Mouse (Mus musculus): ENCODE measurements around the gene Cbx3. TPM values are rescaled to one million over a fixed set of nuclear protein-coding genes. Genes with fewer than 3 reads are reported as not detected.

Cbx3 gene
- total and polyA plus RNA-seq, 3 experiments, result 145 to 300 (median 258) TPM

- Histone ChIP-seq H3K36me3 (replicated peaks in 1 of 2; ENCODE audit: control insufficient read depth in 1 of 2, insufficient read depth in 1 of 2, low read length in 1 of 2) (no peaks in the 10 kb centered on the region), H3K4me1 (ENCODE audit: control insufficient read depth in 1 of 2, insufficient read depth in 2 of 2) (peaks cover 0 to 3% of the 10 kb centered on the region in 2 experiments; a peak in 2 of 4 replicates), H3K4me3 (replicated peaks in 1 of 3; ENCODE audit: low read depth in 2 of 3, low read length in 2 of 3, poor library complexity in 1 of 3) (no peak overlapping the region), H3K9ac (ENCODE audit: insufficient read depth, low read depth) (no peak overlapping the region), H3K27ac (ENCODE audit: insufficient read depth, low read depth) (no peak overlapping the region), H3K27me3 (replicated peaks) (no peaks in the 10 kb centered on the region), H3K4me2 (ENCODE audit: insufficient read depth, low read depth, poor library complexity, severe bottlenecking) (no peak overlapping the region), H3K79me2 (replicated peaks; ENCODE audit: control insufficient read depth, extremely low read depth, insufficient read depth, poor library complexity, severe bottlenecking) (no peaks in the 10 kb centered on the region), H3K9me3 (replicated peaks; ENCODE audit: low read length) (peaks cover 14% of the 10 kb centered on the region)
- TF ChIP-seq TBP (conservative IDR thresholded peaks at IDR 0.05; ENCODE audit: low read depth, low read length) (no peak), ZKSCAN1 (IDR thresholded peaks at IDR 0.05; ENCODE audit: borderline replicate concordance, low read depth, low read length) (no peak), BHLHE40 (IDR thresholded peaks at IDR 0.05; ENCODE audit: low read depth, low read length) (no peak), ELF1 (IDR thresholded peaks at IDR 0.05; ENCODE audit: low read depth, low read length) (no peak), IRF4 (IDR thresholded peaks at IDR 0.05; ENCODE audit: low read depth, low read length) (no peak), TCF12 (IDR thresholded peaks at IDR 0.05; ENCODE audit: low read depth, low read length) (no peak), PAX5 (IDR thresholded peaks at IDR 0.05; ENCODE audit: low read length) (no peak)
- DNase-seq (ENCODE audit: extremely low read depth), result no peak
- in situ Hi-C loops (cut with MboI; ENCODE audit: low pct_ligation_motif_present, low pct_unique_long_range_greater_than_20kb, low sequenced_read_pairs) (no loop called here), dilution Hi-C loops (cut with MboI; ENCODE audit: extremely low pct_ligation_motif_present, extremely low pct_unique_long_range_greater_than_20kb, low sequenced_read_pairs) (no loop called here)
Observed at GRCm38 (mm10) chr6:51513745-51514144, 43.6 kb downstream of the Cbx3 start.

GRCm38 (mm10) chr6:51514860-51515259, 44.7 kb downstream of the Cbx3 start:
- DNase-seq (ENCODE audit: extremely low read depth), result no peak
- no peak for TF ChIP-seq E2F4 (IDR thresholded peaks at IDR 0.05; ENCODE audit: insufficient replicate concordance, low read depth, low read length)
- TF ChIP-seq MAZ (IDR thresholded peaks at IDR 0.05; ENCODE audit: low read depth, low read length), result no peak
- no peak for TF ChIP-seq IRF4 (IDR thresholded peaks at IDR 0.05; ENCODE audit: low read depth, low read length)
- no peak for TF ChIP-seq ZNF384 (IDR thresholded peaks at IDR 0.05; ENCODE audit: low read depth, low read length)
- no peak for TF ChIP-seq HCFC1 (IDR thresholded peaks at IDR 0.05; ENCODE audit: low read depth, low read length)
- no peak for TF ChIP-seq SMC3 (IDR thresholded peaks at IDR 0.05; ENCODE audit: low read depth, low read length)
- TF ChIP-seq BHLHE40 (IDR thresholded peaks at IDR 0.05; ENCODE audit: low read depth, low read length), result no peak
- no peak for TF ChIP-seq JUN (IDR thresholded peaks at IDR 0.05; ENCODE audit: insufficient read depth, low read depth, low read length)
- no peak for TF ChIP-seq USF1 (IDR thresholded peaks at IDR 0.05; ENCODE audit: low read depth, low read length)
- TF ChIP-seq MYC (IDR thresholded peaks at IDR 0.05; ENCODE audit: low read depth, low read length), result no peak
- TF ChIP-seq RCOR1 (conservative IDR thresholded peaks at IDR 0.05; ENCODE audit: low read depth, low read length), result no peak
- no peak for TF ChIP-seq MAX (IDR thresholded peaks at IDR 0.05; ENCODE audit: low read length)
- TF ChIP-seq ELF1 (IDR thresholded peaks at IDR 0.05; ENCODE audit: low read depth, low read length), result no peak
- no peak for TF ChIP-seq CHD2 (IDR thresholded peaks at IDR 0.05; ENCODE audit: low read length)
- TF ChIP-seq UBTF (IDR thresholded peaks at IDR 0.05; ENCODE audit: low read depth, low read length), result no peak
- no peak for TF ChIP-seq NELFE (IDR thresholded peaks at IDR 0.05; ENCODE audit: low read depth, low read length)
- no peak for TF ChIP-seq JUND (conservative IDR thresholded peaks at IDR 0.05; ENCODE audit: low read depth, low read length)
- no peak for TF ChIP-seq NRF1 (IDR thresholded peaks at IDR 0.05; ENCODE audit: low read depth, low read length)
- no peak for TF ChIP-seq POLR2A (IDR thresholded peaks at IDR 0.05; ENCODE audit: low read depth, low read length)
- dilution Hi-C loops (cut with MboI; ENCODE audit: extremely low pct_ligation_motif_present, extremely low pct_unique_long_range_greater_than_20kb, low sequenced_read_pairs) (no loop called here), in situ Hi-C loops (cut with MboI; ENCODE audit: low pct_ligation_motif_present, low pct_unique_long_range_greater_than_20kb, low sequenced_read_pairs) (no loop called here)
- peaks cover 14% of the 10 kb centered on the region for H3K9me3 ChIP-seq (replicated peaks; ENCODE audit: low read length)
- no peaks in the 10 kb centered on the region for H3K36me3 ChIP-seq (replicated peaks in 1 of 2; ENCODE audit: control insufficient read depth in 1 of 2, insufficient read depth in 1 of 2, low read length in 1 of 2)
- no peaks in the 10 kb centered on the region for H3K4me1 ChIP-seq (ENCODE audit: control insufficient read depth in 1 of 2, insufficient read depth in 2 of 2)
- H3K4me3 ChIP-seq (replicated peaks in 1 of 3; ENCODE audit: low read depth in 2 of 3, low read length in 2 of 3, poor library complexity in 1 of 3), result no peak overlapping the region
- H3K4me2 ChIP-seq (ENCODE audit: insufficient read depth, low read depth, poor library complexity, severe bottlenecking), result no peak overlapping the region
- H3K27me3 ChIP-seq (replicated peaks), result no peaks in the 10 kb centered on the region
- no peak overlapping the region for H3K9ac ChIP-seq (ENCODE audit: insufficient read depth, low read depth)
- H3K27ac ChIP-seq (ENCODE audit: insufficient read depth, low read depth), result no peak overlapping the region
- H3K79me2 ChIP-seq (replicated peaks; ENCODE audit: control insufficient read depth, extremely low read depth, insufficient read depth, poor library complexity, severe bottlenecking), result no peaks in the 10 kb centered on the region

Measured in CH12.LX (cell line).